Mouse (Mus musculus) embryonic facial prominence, embryonic 10.5 days (tissue): ENCODE data around the gene Ghdc. TPM values are rescaled to one million over a fixed set of nuclear protein-coding genes. Genes with fewer than 3 reads are reported as not detected.

Experiments
- DNase-seq: peaks from one replicate; pipeline ENCODE4 v3.0.0-alpha.2; 2017; ENCODE audit warnings: low spot score
- H3K27ac ChIP-seq: fragments of 300-500 bp; sonication (generic); replicated peaks from 2 replicates; pipeline ENCODE4 v1.5.1; 2016; ENCODE audit warnings: mild to moderate bottlenecking
- H3K27me3 ChIP-seq: fragments of 300-500 bp; sonication (generic); replicated peaks from 2 replicates; pipeline ENCODE4 v1.6.1; 2016; ENCODE audit warnings: low read depth, mild to moderate bottlenecking; ENCODE audit not compliant: poor library complexity, severe bottlenecking
- H3K36me3 ChIP-seq: fragments of 300-500 bp; sonication (generic); replicated peaks from 2 replicates; pipeline ENCODE4 v1.6.1; 2016; ENCODE audit warnings: mild to moderate bottlenecking, moderate library complexity
- H3K4me1 ChIP-seq: fragments of 300-500 bp; sonication (generic); 2 replicates; pipeline ENCODE4 v1.6.1; 2016
- H3K4me3 ChIP-seq: fragments of 300-500 bp; sonication (generic); 2 replicates; pipeline ENCODE4 v1.5.1; 2016; ENCODE audit warnings: mild to moderate bottlenecking, moderate library complexity
- H3K9me3 ChIP-seq: fragments of 300-500 bp; sonication (generic); 2 replicates; pipeline ENCODE4 v1.6.1; 2016; ENCODE audit warnings: mild to moderate bottlenecking
- WGBS: fragments of 180-500 bp; shearing (Covaris S2); methylation state at CpG from one replicate; pipeline ENCODE4 v1.1.7; 2016; 5-methylcytosine and 5-hydroxymethylcytosine counted together
- polyA plus RNA-seq: library from polyadenylated mRNA; unstranded; fragments of >200 nt; fragmentation: Nextera tagmentation; extraction: Ambion mirVana; gene quantifications from 2 replicates; pipeline ENCODE4 v1.2.1, GENCODE M21; 2016

Ghdc gene
- polyA plus RNA-seq, 1 experiment from 2014 or later, result 3.3 TPM

DNA sequence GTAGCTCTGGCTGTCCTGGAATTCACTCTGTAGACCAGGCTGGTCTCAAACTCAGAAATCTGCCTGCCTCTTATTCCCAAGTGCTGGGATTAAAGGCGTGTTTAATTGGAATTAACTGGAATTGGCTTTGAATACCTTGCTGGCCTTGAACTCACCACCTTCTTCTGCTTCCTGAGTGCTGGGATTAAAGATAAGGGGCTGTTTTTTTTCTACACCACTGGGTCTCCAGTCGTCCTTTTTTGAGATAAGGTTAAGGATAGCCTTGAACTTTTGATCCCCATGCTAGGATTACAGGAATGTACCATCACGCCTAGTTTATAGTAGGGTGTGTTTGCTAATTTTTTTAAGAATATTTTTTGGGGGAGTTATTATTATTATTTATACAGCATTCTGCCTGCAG lies 7.3 kb upstream of the Ghdc start:
- Histone ChIP-seq H3K27me3 (no peaks in the 10 kb centered on the region), H3K4me1 (no peaks in the 10 kb centered on the region; the same call in 1 of the 2 replicates), H3K4me3 (no peak overlapping the region), H3K36me3 (peaks cover 24% of the 10 kb centered on the region), H3K27ac (no peak overlapping the region), H3K9me3 (no peaks in the 10 kb centered on the region)
- WGBS, result 73% methylated on average over 3 of the region's 3 CpGs
- no peak for DNase-seq

DNA sequence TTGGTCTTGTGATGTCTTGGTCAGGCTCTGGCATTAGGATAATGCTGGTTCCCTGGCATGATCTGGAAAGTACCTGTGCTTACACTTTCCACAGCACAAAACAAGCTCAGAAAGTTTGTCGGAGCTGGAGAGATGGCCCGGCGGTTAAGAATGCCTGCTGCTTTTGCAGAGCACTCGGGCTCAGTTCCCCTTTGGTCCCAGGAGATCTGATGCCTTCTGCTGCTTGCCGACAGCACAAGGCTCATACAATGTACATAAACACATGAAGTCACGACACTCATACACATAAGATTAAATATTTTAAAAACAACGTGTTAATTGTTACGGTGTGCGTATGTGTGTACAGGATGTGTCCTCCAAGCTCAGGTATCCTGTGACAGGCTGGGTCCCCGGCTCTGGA lies 5.2 kb upstream of the Ghdc start:
- H3K27me3 ChIP-seq, result no peaks in the 10 kb centered on the region
- peaks cover 3% of the 10 kb centered on the region; the same call in 1 of the 2 replicates for H3K4me1 ChIP-seq
- 84% methylated on average over 10 of the region's 10 CpGs for WGBS
- H3K27ac ChIP-seq, result no peak overlapping the region
- no peak for DNase-seq
- peaks cover 11% of the 10 kb centered on the region; the same call in 1 of the 2 replicates for H3K36me3 ChIP-seq
- no peaks in the 10 kb centered on the region for H3K9me3 ChIP-seq
- no peak overlapping the region for H3K4me3 ChIP-seq

DNA sequence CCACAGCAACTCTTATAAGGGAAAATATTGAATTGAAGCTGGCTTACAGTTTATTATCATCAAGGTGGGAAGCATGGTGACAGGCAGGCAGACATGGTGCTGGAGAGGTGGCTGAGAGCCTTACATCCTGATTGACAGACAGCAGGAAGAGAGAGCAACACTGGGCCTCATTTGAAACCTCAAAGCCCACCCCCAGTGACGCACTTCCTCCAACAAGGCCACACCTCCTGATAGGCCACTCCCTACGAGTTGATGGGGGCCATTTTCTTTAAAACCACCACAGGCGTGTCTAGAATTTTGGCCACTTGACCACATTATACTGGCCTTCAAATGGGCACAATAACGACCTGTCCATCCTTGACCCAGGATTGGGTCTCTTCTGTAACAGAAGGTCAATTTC lies 3.5 kb upstream of the Ghdc start:
- H3K27ac ChIP-seq, result no peak overlapping the region
- H3K4me3 ChIP-seq, result no peak overlapping the region
- 76% methylated on average over 4 of the region's 4 CpGs for WGBS
- H3K36me3 ChIP-seq, result peaks cover 4% of the 10 kb centered on the region; the same call in 1 of the 2 replicates
- no peak for DNase-seq
- no peaks in the 10 kb centered on the region for H3K9me3 ChIP-seq
- peaks cover 17% of the 10 kb centered on the region for H3K4me1 ChIP-seq
- H3K27me3 ChIP-seq, result no peaks in the 10 kb centered on the region

DNA sequence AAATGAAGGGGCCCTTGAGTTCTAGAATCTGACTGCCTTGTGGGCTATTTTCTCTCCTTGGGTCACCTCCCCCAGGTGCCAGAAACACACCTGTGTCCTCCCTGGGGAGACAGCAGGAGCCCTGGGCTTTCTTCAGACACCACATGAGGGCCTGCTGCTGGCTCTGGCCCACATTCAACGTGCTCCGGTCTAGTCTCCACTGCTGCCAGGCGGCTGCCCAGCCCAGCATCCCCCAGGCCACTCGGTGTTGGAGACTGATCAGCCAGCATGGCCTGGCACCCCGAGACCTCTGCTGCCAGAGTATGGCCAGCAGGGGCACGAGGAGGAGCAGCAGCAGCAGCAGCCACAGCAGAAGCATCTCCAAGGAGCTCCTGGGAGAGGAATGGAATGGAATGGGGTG lies 777 bp downstream of the Ghdc start:
- no peaks in the 10 kb centered on the region for H3K9me3 ChIP-seq
- 58% methylated on average over 6 of the region's 6 CpGs for WGBS
- H3K4me1 ChIP-seq, result peaks cover 19% of the 10 kb centered on the region
- no peaks in the 10 kb centered on the region; the same call in 1 of the 2 replicates for H3K27me3 ChIP-seq
- H3K4me3 ChIP-seq, result peak overlapping the region; percentile 65
- H3K36me3 ChIP-seq, result no peaks in the 10 kb centered on the region
- DNase-seq, result no peak
- H3K27ac ChIP-seq, result no peak overlapping the region

DNA sequence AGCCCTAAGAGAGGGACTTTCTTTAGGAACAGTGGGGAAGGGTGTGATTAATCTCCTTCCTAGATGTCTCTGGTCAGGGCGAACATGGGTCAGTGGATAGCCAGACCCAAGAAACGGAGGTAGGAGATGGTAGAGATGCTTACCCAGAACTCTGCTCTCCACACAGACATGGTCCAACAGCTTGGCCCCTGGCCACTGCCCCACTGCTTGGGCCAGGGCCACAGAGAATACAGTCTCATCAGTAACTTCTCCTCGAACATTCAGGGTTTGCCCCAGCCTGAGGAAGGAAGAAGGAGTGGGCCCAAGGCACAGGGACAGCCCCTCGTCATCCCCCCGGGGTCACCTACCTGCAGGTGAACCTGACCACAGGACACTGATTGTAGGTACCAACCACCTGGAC lies 2.9 kb downstream of the Ghdc start:
- Histone ChIP-seq H3K36me3 (no peaks in the 10 kb centered on the region), H3K4me1 (peaks cover 19% of the 10 kb centered on the region), H3K27me3 (peaks cover 7% of the 10 kb centered on the region), H3K27ac (no peak overlapping the region), H3K9me3 (no peaks in the 10 kb centered on the region), H3K4me3 (no peak overlapping the region)
- DNase-seq, result no peak
- 90% methylated on average over 5 of the region's 5 CpGs for WGBS

DNA sequence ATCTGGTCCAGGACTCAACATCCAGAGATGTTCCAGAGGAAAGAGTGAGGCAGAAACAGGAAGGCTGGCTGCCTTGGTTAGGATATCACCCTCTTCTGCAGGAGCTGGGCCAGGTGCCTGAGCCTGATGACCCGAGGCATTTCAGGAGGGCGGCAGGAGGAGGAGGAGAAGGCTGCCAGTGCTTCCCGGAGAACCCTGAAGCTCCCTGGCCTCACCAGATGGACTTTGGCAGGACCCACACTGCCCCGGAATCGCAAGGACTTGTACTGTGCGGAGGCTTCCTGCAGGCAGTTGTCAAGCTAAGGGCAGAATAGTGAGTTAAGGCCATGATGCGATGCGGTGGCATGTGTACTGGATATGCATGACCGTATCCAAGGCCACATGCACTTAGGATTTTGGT lies 4.0 kb downstream of the Ghdc start:
- H3K27me3 ChIP-seq, result peaks cover 18% of the 10 kb centered on the region
- no peaks in the 10 kb centered on the region for H3K9me3 ChIP-seq
- H3K27ac ChIP-seq, result no peak overlapping the region
- WGBS, result 77% methylated on average over 9 of the region's 9 CpGs
- DNase-seq, result no peak
- H3K36me3 ChIP-seq, result no peaks in the 10 kb centered on the region
- no peak overlapping the region for H3K4me3 ChIP-seq
- peaks cover 23% of the 10 kb centered on the region for H3K4me1 ChIP-seq

DNA sequence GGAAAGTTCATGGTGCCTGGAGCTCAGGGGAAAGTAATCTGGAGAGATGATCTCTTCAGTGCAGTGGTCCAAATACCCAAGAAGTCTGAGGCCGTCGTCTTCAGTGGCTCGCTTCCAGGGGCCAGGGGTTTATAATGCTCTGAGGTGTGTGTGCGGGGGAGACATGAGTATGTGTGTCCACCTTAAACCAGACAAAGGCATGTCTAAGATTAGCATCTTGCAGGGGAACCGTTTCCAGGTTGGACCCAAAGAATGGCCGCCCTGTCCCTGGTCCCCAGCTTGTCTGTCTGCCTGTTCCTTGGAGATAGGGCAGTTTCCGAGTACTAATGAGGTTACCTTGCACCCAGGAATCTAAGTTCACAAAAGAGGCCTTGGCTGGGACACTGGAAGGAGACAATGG lies 7.9 kb downstream of the Ghdc start, which contains the start of gene Hcrt:
Gene Hcrt (minus strand): TSS at position 101 of the 400 bp plus-strand sequence.
- Histone ChIP-seq H3K9me3 (no peaks in the 10 kb centered on the region), H3K27ac (0 out of 2 replicates have a peak within 1 kb of the TSS, but pooled peaks have one; percentile 35), H3K27me3 (peaks cover 54% of the 10 kb centered on the region), H3K36me3 (no peaks in the 10 kb centered on the region), H3K4me1 (peaks cover 29% of the 10 kb centered on the region), H3K4me3 (peak within 1 kb of the TSS; percentile 61)
- DNase-seq, result no peak
- WGBS, result 87% methylated on average over 7 of the region's 7 CpGs

DNA sequence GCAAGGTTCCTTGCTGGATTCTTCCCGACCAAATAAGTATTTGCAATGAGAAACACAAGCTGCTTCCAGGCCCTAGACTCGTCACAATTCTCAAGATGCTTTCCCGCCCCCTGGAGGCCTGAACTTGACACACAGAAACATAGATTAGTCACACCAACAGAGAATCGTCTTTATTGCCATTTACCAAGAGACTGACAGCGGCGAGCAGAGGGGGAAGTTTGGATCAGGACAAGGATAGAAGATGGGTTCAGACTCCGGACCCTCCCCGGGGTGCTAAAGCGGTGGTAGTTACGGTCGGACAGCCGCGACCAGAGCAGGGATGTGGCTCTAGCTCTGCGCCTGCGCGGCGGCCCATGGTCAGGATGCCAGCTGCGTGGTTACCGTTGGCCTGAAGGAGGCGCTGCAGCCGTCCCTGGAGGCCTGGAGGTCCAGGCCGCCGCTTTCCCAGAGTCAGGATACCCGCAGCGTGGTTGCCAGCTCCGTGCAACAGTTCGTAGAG lies 9.2 kb downstream of the Ghdc start:
- under 1% methylated on average over 27 of the region's 27 CpGs for WGBS
- 0 out of 2 replicates have a peak overlapping the region, but pooled peaks have one; percentile 35 for H3K27ac ChIP-seq
- no peaks in the 10 kb centered on the region for H3K36me3 ChIP-seq
- H3K27me3 ChIP-seq, result peaks cover 59% of the 10 kb centered on the region
- peak overlapping the region; percentile 61 for H3K4me3 ChIP-seq
- DNase-seq, result peak; percentile 91
- peaks cover 29% of the 10 kb centered on the region for H3K4me1 ChIP-seq
- H3K9me3 ChIP-seq, result no peaks in the 10 kb centered on the region

DNA sequence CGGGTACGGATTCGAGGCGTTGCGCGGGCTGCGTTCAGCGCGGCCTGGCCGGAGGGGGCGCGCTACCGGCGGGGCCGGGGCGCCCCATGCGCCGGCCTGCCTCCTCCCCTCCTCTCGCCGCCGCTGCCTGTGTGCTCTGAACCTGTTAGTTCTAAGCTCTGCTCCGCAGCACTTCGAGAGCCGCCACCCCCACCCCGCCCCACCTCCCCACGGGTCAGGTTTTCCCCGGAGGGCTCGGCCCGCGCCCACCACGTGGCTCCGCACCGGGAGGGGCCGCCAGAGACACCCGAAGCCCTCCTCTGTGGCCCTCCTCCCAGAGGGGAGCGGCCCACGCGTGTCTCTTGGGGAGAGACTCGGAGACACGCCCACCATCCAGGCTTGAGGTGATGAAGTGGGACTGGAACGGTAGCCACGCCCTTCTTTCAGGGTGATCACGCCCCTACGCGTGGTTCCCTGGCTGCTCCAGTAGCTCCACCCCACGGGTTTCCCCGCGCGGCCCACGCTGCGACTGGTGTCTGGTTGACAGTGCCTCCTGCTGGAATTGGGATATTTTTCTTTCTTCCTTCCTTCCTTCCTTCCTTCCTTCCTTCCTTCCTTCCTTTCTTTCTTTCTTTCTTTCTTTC lies 11.0 kb downstream of the Ghdc start, which contains the start of gene Kcnh4:
Gene Kcnh4 (minus strand): TSS at position 332 of the 623 bp plus-strand sequence.
- under 1% methylated on average over 51 of the region's 51 CpGs for WGBS
- Histone ChIP-seq H3K27me3 (peaks cover 67% of the 10 kb centered on the region), H3K27ac (peak within 1 kb of the TSS; percentile 75), H3K36me3 (no peaks in the 10 kb centered on the region), H3K9me3 (no peaks in the 10 kb centered on the region), H3K4me3 (peak within 1 kb of the TSS; percentile 56), H3K4me1 (peaks cover 29% of the 10 kb centered on the region)
- peak; percentile 44 for DNase-seq

DNA sequence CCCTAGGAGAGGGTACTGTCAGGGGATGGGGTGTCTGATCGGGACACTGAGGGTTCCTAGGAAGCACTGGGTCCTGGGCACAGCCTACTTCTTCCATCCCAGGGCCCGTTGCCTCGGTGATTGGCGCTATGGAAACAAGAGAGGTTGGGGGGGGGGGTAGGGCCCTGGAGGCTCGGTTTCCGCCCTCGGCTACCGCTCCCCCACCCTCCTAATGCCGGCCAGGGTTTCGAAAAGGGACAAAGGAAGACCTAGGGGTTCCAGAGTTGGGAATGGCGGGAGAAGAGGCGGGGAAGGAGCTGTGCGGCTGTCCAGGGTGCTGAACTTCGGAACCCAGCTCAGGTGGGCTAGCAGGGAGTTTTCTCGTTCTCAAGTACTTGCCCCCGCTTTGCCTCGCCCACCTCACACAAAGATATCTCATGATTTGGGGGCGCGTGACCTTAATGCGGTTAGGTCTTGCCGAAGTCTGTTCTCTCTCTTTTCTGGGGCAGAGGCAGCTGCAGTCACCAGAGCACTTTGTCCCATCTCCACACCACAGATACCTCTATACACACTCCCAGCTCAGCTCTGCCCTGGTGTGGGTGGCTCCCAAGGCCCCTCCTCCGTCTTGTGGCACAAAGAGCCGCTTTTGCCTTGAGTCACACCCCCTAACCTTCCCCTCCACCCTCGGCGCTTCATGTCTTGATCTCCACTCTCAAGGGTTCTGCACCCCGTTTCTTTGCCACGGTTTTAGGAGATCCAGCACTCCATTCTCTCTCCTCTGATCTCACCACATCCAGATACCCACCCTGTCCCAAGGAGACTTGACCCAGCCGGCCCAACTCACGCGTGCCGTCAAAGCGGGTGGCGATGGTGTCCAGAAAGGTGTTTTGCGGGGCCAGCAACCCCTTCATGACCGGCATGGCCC lies 11.8 kb downstream of the Ghdc start:
- peaks cover 67% of the 10 kb centered on the region for H3K27me3 ChIP-seq
- H3K27ac ChIP-seq, result peak overlapping the region; percentile 75
- peak; percentile 85 for DNase-seq
- H3K4me3 ChIP-seq, result peak overlapping the region; percentile 56
- H3K9me3 ChIP-seq, result no peaks in the 10 kb centered on the region
- 2% methylated on average over 35 of the region's 35 CpGs for WGBS
- H3K36me3 ChIP-seq, result no peaks in the 10 kb centered on the region
- peaks cover 29% of the 10 kb centered on the region for H3K4me1 ChIP-seq

DNA sequence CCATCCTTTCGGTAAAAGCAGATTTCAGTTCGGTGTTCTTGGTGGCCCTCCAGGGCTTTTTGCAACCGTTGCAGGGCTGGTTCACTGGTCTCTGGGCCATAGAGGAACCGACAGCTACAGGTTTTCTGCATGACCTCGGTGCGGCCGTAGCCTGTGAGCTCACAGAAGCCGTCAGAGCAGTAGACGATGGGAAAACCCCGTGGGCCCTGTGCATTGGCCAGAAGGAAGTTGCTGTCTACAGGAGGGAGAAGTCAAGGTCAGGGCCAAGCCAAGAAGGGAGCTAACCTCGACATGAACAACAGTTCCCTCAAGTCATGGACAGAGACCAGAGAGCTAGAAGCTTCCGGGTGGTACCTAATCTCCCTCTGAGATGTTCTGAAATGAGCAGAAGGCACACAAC lies 13.2 kb downstream of the Ghdc start:
- peaks cover 57% of the 10 kb centered on the region for H3K27me3 ChIP-seq
- 90% methylated on average over 12 of the region's 12 CpGs for WGBS

DNA sequence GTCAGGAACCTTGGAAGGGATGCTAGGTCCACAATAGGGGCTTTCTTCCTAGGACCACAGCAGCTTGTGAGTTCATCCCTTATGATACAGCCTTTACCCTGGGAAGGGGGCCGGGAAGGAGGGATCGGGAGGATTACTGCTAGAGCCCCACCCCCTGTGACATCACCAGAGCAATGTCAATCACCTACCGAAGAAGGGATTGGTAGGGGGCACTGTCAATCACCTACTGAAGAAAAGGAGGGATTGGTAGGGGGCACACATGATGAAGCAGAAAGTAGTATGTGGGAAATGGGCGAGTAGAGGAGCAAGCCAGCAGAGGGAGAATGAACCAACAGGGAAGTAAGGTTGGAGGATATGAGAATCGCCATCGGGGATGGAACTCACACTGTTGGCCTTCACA lies 14.3 kb downstream of the Ghdc start:
- Histone ChIP-seq H3K36me3 (no peaks in the 10 kb centered on the region), H3K4me3 (no peak overlapping the region), H3K9me3 (no peaks in the 10 kb centered on the region), H3K27ac (no peak overlapping the region), H3K4me1 (peaks cover 22% of the 10 kb centered on the region), H3K27me3 (peaks cover 51% of the 10 kb centered on the region)
- DNase-seq, result no peak
- WGBS, result 63% methylated on average over 6 of the region's 6 CpGs

More for the DNA sequence above, 13.2 kb downstream of the Ghdc start:
- no peak overlapping the region for H3K4me3 ChIP-seq
- DNase-seq, result no peak
- no peak overlapping the region for H3K27ac ChIP-seq
- no peaks in the 10 kb centered on the region for H3K36me3 ChIP-seq
- peaks cover 29% of the 10 kb centered on the region for H3K4me1 ChIP-seq
- H3K9me3 ChIP-seq, result no peaks in the 10 kb centered on the region
